Mouse (Mus musculus) myocyte (in vitro differentiated cells): ENCODE measurements at regions not wholly inside any gene's neighbourhood (a gene's known extent, or its start where the extent isn't known, plus 50 kb on each side); places are given as distances from the start of the nearest gene placed in this dataset.

Source experiments
- POLR2A ChIP-seq: IDR thresholded peaks from one replicate; pipeline ENCODE4 v1.6.1; 2011; ENCODE audit warnings: low read depth, mild to moderate bottlenecking, control low read depth, moderate library complexity; ENCODE audit not compliant: insufficient read length
- POLR2AphosphoS2 ChIP-seq: IDR thresholded peaks from one replicate; pipeline ENCODE4 v1.6.1; 2011; ENCODE audit warnings: low read depth, control low read depth; ENCODE audit not compliant: insufficient read length
- REST ChIP-seq: IDR thresholded peaks from one replicate; pipeline ENCODE4 v1.6.1; 2011; ENCODE audit warnings: mild to moderate bottlenecking, control low read depth, moderate library complexity; ENCODE audit not compliant: insufficient read depth, insufficient read length
- USF1 ChIP-seq: IDR thresholded peaks from one replicate; pipeline ENCODE4 v1.6.1; 2011; ENCODE audit warnings: low read depth, mild to moderate bottlenecking, control low read depth, moderate library complexity

- TF ChIP-seq POLR2A (no peak), POLR2AphosphoS2 (no peak), REST (no peak), USF1 (no peak)
These were observed 115.0 kb downstream of the D3Ertd751e start for GRCm38 (mm10) chr3:41857446-41857845.
